Mouse (Mus musculus): ENCODE measurements at regions not wholly inside any gene's neighbourhood (a gene's known extent, or its start where the extent isn't known, plus 50 kb on each side); places are given as distances from the start of the nearest gene placed in this dataset.

GRCm38 (mm10) chr12:109952933-109953332 lies 325.9 kb upstream of the Dio3 start:
- no peak for DNase-seq (ENCODE audit: low spot score)

GRCm38 (mm10) chr12:109957305-109957704 lies 321.6 kb upstream of the Dio3 start:
- DNase-seq (ENCODE audit: low spot score): no peak

GRCm38 (mm10) chr12:109958357-109959085 lies 320.3 kb upstream of the Dio3 start:
- DNase-seq (ENCODE audit: low spot score): peak; percentile 56

- DNase-seq (ENCODE audit: low spot score): no peak
Observed at GRCm38 (mm10) chr12:109966776-109967175, 312.1 kb upstream of the Dio3 start.

GRCm38 (mm10) chr12:109968303-109968702 lies 310.6 kb upstream of the Dio3 start:
- no peak for DNase-seq (ENCODE audit: low spot score)

- no peak for DNase-seq (ENCODE audit: low spot score)
Observed at GRCm38 (mm10) chr12:109971508-109971907, 307.4 kb upstream of the Dio3 start.

- DNase-seq (ENCODE audit: low spot score): no peak
Observed at GRCm38 (mm10) chr12:109972366-109973015, 306.4 kb upstream of the Dio3 start.

DNA sequence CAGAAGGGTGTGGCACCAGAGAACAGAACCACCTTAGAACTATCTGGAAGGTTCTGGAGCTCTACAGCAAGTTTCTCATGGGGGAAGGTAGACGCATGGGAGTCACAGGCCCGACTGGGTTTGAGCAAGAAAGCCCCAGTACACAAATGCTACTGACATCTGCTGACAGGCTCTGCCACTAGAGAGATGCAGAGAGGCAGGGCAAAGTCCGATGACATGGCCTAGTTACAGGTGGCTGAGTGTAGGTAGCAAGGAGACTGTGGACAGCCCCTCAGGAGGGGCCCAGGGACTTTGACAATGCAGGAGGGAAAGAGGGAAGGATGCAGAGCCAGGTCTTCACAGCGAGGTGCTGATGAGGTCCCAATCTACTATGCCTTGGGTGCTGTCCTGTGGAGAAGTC lies 305.3 kb upstream of the Dio3 start:
- no peak for DNase-seq (ENCODE audit: low spot score)

- DNase-seq (ENCODE audit: low spot score): no peak
Observed at GRCm38 (mm10) chr12:109975176-109975972, 303.5 kb upstream of the Dio3 start.

- DNase-seq (ENCODE audit: low spot score): no peak
Observed at GRCm38 (mm10) chr12:109984651-109985050, 294.2 kb upstream of the Dio3 start.

DNA sequence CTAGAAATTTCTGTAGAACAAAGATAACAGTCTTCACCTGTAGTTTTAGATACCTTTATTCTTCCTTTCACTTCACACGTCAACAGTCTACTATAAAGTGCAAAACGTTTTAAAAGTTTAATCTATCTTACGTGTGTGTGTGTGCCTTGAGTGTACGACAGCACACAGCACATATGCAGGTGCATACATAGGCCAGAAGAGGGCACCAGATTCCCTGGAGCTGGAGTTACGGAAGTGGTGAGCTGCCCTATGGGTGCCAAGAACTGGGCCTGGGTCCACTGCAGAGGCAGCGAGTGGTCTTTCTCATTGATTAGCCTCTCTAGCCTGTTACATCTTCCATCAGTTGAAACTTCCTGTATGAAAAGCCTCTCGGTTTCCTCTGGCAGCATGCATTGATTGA lies 285.5 kb upstream of the Dio3 start:
- DNase-seq (ENCODE audit: low spot score): no peak

DNA sequence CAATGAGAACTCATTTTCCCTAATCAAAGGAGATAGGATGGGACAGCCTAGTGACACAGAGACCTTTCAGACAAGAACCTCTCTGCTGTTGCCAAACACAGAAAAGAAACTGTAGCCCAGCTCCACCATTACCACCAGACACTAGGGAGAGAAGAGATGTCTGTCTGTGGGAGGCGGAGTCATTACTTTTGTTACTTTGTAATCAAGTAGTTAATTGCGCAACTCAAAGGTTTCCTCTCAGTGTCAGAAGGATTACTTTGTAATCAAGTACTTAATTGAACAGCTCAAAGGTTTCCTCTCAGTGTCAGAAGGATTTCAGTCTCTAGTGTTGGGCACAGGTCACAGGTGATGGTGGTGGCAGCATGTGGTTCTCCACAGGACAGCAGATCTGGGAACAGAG lies 276.2 kb upstream of the Dio3 start:
- no peak for DNase-seq (ENCODE audit: low spot score)

GRCm38 (mm10) chr12:110009136-110009535 lies 269.7 kb upstream of the Dio3 start:
- DNase-seq (ENCODE audit: low spot score): no peak

DNA sequence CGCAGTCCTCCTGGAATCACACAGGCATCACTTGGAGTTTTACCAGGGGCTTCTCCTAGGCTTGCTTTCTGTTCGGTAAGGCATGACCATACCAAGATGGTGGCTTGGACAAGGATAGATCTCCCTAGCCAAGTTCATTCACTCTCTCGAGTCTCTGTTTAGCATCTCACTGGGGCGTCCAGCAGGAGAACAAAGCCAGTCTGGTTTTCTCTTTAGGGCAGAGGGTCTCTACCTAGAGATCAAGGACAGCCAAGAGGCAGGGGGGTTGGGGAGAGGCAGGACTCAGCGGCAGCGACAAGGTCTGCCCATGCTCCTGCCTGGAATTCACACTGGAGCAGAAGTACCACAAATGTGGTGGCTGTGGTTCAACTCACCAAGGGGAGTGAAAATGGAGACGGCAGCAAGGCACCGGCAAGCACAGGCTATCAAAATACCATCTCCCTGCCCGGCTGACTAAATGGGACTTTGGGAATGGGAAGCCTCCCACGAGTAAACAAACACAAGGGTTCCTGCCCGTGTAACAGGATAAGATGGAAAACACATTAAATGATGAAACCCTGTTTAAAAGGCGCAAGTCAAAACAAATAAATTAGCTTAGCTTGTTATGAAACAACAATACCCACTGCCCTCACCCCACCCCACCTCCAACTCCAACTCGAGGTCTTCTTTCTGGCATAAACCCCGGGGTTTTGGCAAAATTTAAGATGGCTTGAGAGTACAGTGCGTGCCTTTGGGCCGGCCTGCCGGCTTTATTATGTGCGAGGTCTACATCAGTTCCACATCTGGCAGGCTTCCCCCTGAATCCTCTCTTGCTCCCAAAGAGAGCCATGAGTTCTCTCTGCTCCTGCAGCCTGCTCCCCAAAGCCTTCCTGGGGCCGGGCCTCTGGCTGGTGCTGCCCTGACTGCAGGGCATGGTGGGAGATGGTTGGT lies 258.1 kb upstream of the Dio3 start:
- DNase-seq (ENCODE audit: low spot score): no peak

DNA sequence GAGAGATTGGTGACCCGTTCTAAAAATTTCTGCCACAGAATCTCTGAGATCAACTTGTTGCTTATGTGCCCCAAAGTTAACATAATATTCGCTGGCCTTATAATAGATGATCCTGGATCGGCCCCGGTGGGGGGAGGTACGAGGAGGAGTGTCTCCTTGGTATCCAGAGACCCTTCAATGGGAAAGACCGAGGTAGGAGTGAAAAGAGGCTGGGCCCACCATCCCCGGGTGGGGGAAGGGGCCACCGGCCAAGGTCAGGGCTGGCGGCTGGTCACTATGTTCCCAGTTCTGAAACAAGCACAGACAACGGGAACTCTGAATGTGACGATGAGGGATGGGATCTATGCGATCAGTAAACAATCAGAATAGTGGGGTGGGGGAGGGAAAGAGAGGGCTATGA lies 257.2 kb upstream of the Dio3 start:
- DNase-seq (ENCODE audit: low spot score): no peak

DNA sequence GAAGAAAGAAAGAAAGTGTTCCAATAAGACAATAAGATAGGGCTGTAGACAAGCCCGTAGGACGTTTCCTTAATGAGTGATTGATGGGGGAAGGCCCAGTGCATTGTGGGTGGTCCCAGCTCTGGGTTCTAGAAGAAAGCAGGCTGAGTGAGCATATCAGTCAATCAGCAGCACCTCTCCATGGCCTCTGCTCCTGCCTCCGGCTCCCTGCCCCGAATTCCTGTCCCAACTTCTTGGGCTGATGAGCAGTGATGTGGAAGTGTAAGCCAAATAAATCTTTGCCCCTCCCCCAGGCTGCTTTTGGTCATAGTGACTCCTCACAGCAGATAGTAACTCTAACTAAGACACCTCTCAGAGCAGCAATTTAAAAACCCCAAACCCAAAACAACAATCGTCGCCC lies 256.2 kb upstream of the Dio3 start:
- no peak for DNase-seq (ENCODE audit: low spot score)

- DNase-seq (ENCODE audit: low spot score): no peak
Observed at GRCm38 (mm10) chr12:110023192-110024101, 255.4 kb upstream of the Dio3 start.

DNA sequence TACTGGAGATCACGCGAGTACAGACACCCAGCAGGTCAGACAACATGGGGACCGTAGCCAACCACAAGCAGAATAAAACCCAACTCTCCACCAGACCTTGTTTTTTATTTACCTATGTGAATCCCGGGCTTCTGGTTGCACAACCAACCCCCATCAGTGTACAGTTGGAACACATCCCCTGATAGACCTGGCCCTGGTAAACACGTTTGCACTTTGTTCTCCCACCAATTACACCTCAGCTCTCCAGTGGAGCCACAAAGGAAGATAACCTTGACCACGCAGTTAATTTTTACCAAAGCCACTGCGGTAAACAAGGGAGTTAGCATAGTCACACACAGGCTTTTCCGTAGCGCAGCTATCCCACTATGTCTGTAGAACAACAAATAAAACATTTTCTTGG lies 254.6 kb upstream of the Dio3 start:
- DNase-seq (ENCODE audit: low spot score): no peak

DNA sequence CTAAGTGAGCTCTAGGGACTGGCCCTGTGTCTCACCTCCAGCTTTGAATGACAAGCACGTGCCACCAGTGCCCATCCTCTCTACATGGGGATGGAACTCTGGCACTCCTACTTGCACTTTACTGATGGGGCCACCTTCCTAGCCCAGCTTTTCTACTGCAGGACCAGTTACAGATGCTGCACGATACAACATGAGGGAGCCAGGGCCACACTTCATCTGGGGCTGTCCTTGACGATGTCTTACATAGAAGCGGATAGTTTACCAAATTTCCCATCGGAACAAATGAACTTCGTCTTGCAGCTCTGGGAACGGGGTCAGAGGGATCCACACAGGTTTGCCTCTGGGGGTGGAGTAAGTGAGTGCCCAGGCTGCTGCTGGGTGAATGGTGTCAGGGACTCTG lies 253.7 kb upstream of the Dio3 start:
- no peak for DNase-seq (ENCODE audit: low spot score)

GRCm38 (mm10) chr12:110026033-110026750 lies 252.7 kb upstream of the Dio3 start:
- no peak for DNase-seq (ENCODE audit: low spot score)
